Mouse (Mus musculus) G1E (cell line): ENCODE measurements around the gene Gfra1. TPM values are rescaled to one million over a fixed set of nuclear protein-coding genes. Genes with fewer than 3 reads are reported as not detected.

Experiments
- ATAC-seq: 2 replicates; pipeline ENCODE4 v1.8.0; 2016; ENCODE audit warnings: mild to moderate bottlenecking; ENCODE audit not compliant: insufficient number of reproducible peaks, poor library complexity, low FRiP score, severe bottlenecking; ENCODE audit errors: extremely low read depth
- DNase-seq: peaks from one replicate; pipeline ENCODE4 v3.0.0; 2012; ENCODE audit warnings: low spot score
- H3K27me3 ChIP-seq: 2 replicates; pipeline ENCODE4 v1.6.1; 2012; ENCODE audit warnings: mild to moderate bottlenecking, low read length, inconsistent platforms; ENCODE audit not compliant: insufficient read depth
- H3K36me3 ChIP-seq: replicated peaks from 2 replicates; pipeline ENCODE3; 2012; ENCODE audit warnings: mild to moderate bottlenecking, inconsistent platforms
- H3K4me1 ChIP-seq: 2 replicates; pipeline ENCODE4 v1.6.1; 2012; ENCODE audit warnings: low read depth, low read length, inconsistent platforms, mixed read lengths; ENCODE audit not compliant: insufficient read depth
- H3K4me3 ChIP-seq: 2 replicates; pipeline ENCODE4 v1.5.1; 2012; ENCODE audit warnings: low read depth, mild to moderate bottlenecking, inconsistent platforms, low read length, moderate library complexity, mixed read lengths
- H3K9me3 ChIP-seq: replicated peaks from 2 replicates; pipeline ENCODE4 v1.6.1; 2012; ENCODE audit warnings: inconsistent platforms
- CTCF ChIP-seq: IDR thresholded peaks from 2 replicates; pipeline ENCODE4 v1.5.1; 2012; ENCODE audit warnings: low read depth, low read length, inconsistent platforms, mixed read lengths
- GATA1 ChIP-seq: IDR thresholded peaks from 2 replicates; pipeline ENCODE4 v1.6.1; 2012; ENCODE audit warnings: borderline replicate concordance, low read length, inconsistent platforms, mixed read lengths
- GATA2 ChIP-seq: IDR thresholded peaks from 2 replicates; pipeline ENCODE4 v1.6.1; 2012; ENCODE audit warnings: low read depth, low read length, inconsistent platforms, borderline replicate concordance
- POLR2AphosphoS5 ChIP-seq: IDR thresholded peaks from 2 replicates; pipeline ENCODE4 v1.6.1; 2012; ENCODE audit warnings: low read depth, low read length, inconsistent platforms; ENCODE audit not compliant: insufficient replicate concordance
- TAL1 ChIP-seq: conservative IDR thresholded peaks from 2 replicates; pipeline ENCODE4 v1.6.1; 2012; ENCODE audit warnings: low read depth, low read length, inconsistent platforms, mixed read lengths
- polyA plus RNA-seq: library from polyadenylated mRNA; stranded (reverse); fragments of >175 nt; gene quantifications from 2 replicates; pipeline ENCODE4 v1.2.3, GENCODE M21; 2012
- total RNA-seq, 2 experiments: library from RNA; stranded (forward) in 1 of 2; stranded (reverse) in 1 of 2; fragments of 200-1000 nt in 1 of 2; fragments of >200 nt in 1 of 2; fragmentation: Nextera tagmentation in 1 of 2; gene quantifications; 2 replicates each; pipeline ENCODE4 v1.2.3; 2014 to 2017

Gene Gfra1
- total and polyA plus RNA-seq, 3 experiments = 0.16 TPM; not detected in 2

- TF ChIP-seq POLR2AphosphoS5 (no peak), GATA2 (no peak), CTCF (no peak), TAL1 (no peak), GATA1 (no peak)
These were observed 235.5 kb downstream of the Gfra1 start for GRCm38 (mm10) chr19:58220061-58220831.

GRCm38 (mm10) chr19:58217591-58217990 lies 238.1 kb downstream of the Gfra1 start:
- ATAC-seq = no peak
- H3K4me1 ChIP-seq = no peaks in the 10 kb centered on the region
- peaks cover 24% of the 10 kb centered on the region for H3K9me3 ChIP-seq
- no peak for DNase-seq
- H3K27me3 ChIP-seq = 0 out of 2 replicates have a peak, but pooled peaks cover 2% of the 10 kb centered on the region
- TF ChIP-seq GATA1 (no peak), CTCF (no peak), TAL1 (no peak), POLR2AphosphoS5 (no peak), GATA2 (no peak)
- H3K36me3 ChIP-seq = no peaks in the 10 kb centered on the region
- no peak overlapping the region for H3K4me3 ChIP-seq

More at GRCm38 (mm10) chr19:58220061-58220831, 235.5 kb downstream of the Gfra1 start:
- no peak for ATAC-seq
- Histone ChIP-seq H3K27me3 (no peaks in the 10 kb centered on the region), H3K4me1 (no peaks in the 10 kb centered on the region), H3K9me3 (peaks cover 26% of the 10 kb centered on the region), H3K36me3 (no peaks in the 10 kb centered on the region), H3K4me3 (no peak overlapping the region)
- DNase-seq = no peak

DNA sequence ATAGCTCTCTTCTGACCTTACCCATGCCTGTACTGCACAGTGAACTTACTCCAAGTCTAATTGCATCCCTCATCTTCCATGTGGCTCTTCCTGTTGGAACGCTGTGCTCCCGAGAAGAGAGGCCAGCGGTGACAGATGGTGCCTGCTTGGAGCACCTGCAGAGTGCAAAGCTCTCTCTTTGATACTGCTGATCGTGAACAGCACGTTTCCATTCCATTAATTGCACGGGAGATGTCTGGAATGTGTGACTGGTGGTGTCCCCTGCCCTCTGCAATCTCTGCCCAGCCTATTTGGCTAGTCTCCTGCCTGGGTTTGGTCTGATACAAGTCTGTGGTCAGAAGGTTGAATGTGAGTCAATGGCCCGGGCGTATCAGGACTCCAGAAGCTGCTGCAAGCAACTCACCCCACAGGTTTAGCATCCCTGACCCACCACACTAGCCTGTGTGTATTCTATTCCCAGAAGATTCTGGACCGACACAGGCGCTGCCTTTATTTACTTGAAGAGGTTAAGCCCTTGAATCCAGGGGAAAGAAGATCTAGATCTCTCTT lies 249.1 kb downstream of the Gfra1 start:
- ATAC-seq = no peak
- TF ChIP-seq GATA1 (no peak), POLR2AphosphoS5 (no peak), CTCF (no peak), TAL1 (no peak), GATA2 (no peak)
- Histone ChIP-seq H3K4me3 (no peak overlapping the region), H3K4me1 (no peaks in the 10 kb centered on the region), H3K36me3 (no peaks in the 10 kb centered on the region), H3K27me3 (no peaks in the 10 kb centered on the region), H3K9me3 (peaks cover 25% of the 10 kb centered on the region)
- DNase-seq = no peak

DNA sequence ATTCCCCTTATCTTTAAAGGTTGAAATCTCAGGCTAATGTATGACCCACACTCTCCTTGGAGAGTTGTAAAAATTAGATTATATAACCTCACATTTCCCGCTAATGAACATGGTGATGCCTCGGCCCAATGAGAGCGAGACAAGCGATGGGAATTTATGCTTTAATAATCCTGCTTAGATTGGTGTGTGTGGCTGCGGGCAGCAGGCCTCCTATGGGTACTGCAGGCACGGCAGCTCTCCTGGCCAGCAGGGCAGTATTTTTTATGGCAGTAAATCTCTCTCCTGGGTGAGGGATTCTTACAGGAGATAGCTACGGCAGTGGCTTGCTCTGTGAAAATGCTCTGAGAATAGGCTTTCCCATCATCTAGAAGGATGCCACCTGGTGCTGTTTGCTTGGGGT lies 250.2 kb downstream of the Gfra1 start:
- no peaks in the 10 kb centered on the region for H3K4me1 ChIP-seq
- DNase-seq = no peak
- TF ChIP-seq CTCF (no peak), GATA2 (no peak), TAL1 (no peak), GATA1 (no peak), POLR2AphosphoS5 (no peak)
- ATAC-seq = no peak
- no peaks in the 10 kb centered on the region for H3K36me3 ChIP-seq
- no peak overlapping the region for H3K4me3 ChIP-seq
- H3K27me3 ChIP-seq = no peaks in the 10 kb centered on the region
- H3K9me3 ChIP-seq = peaks cover 25% of the 10 kb centered on the region

GRCm38 (mm10) chr19:58202627-58203026 lies 253.1 kb downstream of the Gfra1 start:
- no peaks in the 10 kb centered on the region for H3K36me3 ChIP-seq
- no peaks in the 10 kb centered on the region for H3K27me3 ChIP-seq
- TF ChIP-seq GATA2 (no peak), POLR2AphosphoS5 (no peak), CTCF (no peak), TAL1 (no peak), GATA1 (no peak)
- no peak for DNase-seq
- H3K9me3 ChIP-seq = peaks cover 27% of the 10 kb centered on the region
- no peak for ATAC-seq
- H3K4me1 ChIP-seq = no peaks in the 10 kb centered on the region
- no peak overlapping the region for H3K4me3 ChIP-seq

DNA sequence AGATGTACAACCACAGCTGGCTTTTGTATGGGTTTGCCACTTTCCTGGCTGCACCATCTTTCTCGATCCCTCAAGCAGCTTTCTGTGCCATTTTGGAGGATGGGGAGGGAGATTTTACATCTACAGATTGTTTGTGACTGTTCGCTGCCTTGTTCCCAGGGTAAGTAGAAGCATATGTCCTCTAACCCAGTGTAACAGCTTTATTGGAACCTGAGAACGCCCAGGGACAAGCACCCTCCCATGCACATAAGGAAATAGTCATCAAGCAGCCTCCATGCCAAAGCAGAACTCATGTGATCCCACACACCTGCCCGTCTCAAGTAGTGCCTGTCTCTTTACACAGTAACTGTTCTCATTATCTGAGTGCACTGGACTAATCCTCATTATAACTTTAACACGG lies 256.0 kb downstream of the Gfra1 start:
- DNase-seq (no peak), ATAC-seq (no peak)
- Histone ChIP-seq H3K36me3 (no peaks in the 10 kb centered on the region), H3K9me3 (peaks cover 20% of the 10 kb centered on the region), H3K27me3 (no peaks in the 10 kb centered on the region), H3K4me1 (no peaks in the 10 kb centered on the region), H3K4me3 (no peak overlapping the region)
- no peak for TF ChIP-seq POLR2AphosphoS5
- no peak for TF ChIP-seq TAL1
- TF ChIP-seq GATA1 = no peak
- TF ChIP-seq CTCF = no peak
- TF ChIP-seq GATA2 = no peak
